Mouse (Mus musculus): ENCODE measurements around the gene Hspb8.
"Not testable (repeated sequence)": the region's sequence is repeated elsewhere in the genome, so short reads cannot be mapped to it uniquely, and the experiment has no call there.

The Hspb8 gene

DNA sequence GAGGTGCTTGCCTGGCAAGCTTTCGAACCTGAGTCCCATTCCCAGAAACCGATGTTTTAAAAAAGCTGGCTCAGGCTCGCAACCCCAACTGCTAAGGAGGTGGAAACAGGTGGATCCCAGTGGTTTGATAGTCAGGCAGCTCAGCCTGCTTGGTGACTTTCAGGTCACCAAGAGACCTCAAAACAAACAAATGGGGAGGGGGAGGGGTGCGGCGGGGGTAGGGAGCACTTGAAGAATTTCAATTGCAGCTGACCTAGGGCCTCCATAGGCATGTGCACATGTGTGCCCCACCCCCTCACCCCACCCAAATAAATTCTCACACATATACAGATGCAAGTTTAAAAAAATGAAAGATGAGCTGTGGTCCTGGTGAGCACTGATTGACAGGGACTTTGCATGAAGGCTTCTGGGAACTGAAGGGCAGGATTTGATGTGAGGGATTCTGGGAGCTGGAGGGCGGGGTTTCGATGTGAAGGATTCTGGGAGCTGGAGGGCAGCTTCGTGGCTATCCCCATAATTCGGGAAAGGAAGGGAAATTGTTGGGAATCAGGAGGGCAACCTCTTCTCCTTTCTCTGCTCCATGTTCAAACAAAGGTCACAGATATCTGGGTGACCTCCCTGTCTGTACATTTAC, 35.2 kb downstream of the Hspb8 start:
- DNase-seq = no peak

DNA sequence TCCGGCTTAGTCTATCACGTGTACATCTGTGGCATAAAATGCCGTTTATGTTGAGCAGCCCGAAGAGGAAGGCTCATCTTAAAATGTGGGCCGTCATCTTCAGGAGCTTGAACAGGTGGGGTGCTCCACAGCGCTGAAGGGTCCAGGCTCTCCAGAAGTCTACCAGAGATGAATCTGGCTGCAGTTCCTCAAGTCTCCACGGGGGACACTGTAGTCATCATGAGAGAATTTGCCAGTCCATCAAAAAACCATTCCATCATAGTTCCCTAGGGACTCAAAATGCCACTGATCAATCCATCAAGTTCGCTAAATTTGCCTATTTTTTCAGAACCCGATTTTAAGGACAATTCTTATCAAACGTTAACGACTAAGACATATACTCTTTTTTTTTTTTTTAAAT, 36.6 kb downstream of the Hspb8 start:
- peak; percentile 73 for DNase-seq

DNA sequence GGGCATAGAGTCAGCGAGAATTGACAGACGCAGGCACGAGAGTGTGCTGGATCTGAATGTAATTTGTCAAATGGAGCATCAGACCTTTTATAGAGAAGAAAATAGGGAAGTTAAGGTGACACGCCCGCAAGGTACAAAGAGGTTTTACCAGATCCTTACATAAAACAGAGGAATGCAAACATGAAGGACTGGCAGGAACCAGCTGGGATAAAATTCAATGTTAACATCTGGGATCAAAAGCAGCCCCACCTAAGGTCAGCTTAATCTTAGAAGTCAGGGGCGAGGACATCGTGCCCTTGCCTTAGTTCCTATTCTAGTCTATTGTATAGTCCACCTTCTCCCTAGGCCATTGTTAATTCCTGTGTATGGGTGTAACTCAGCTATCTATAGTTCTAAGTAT, 40.0 kb downstream of the Hspb8 start:
- not testable (repeated sequence) for DNase-seq

DNA sequence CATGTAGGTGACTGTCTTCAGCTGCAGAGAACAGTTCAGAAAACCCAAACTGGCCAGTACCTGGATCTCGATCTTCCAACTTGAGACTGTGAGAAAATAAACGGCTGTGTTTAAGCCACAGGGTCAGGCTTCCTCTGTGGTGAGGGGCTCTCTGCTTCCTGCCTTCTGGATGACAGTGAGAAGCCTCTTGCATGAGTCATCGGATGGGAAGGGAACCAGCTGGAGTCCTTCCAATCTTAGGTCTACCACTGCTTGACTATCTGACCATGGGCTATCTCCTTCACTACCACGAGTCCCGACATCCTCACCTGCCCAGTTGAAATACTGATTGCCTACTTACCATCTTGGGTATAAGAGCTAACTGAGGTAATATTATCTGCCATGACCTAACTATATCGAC, 40.9 kb downstream of the Hspb8 start:
- no peak for DNase-seq

DNA sequence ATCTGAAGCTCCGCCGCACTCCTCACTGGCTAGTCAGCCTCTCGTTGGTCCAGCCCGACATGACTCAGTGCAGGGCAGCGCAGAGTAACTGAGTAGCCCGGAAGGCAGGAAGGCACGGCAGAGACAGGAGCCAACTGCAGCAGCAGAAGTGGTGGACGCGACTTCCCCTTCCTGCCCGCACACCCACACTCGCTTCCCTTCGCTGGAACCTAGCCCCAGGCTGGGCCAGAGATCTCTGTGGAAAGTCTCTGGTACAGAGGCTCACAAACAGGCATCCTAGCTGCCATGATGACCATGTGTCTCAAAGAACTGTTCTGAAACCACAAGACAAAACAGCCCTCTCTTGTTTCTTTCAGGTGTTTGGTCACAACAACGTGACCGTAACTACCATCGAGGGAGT, 41.4 kb downstream of the Hspb8 start:
- DNase-seq = no peak

DNA sequence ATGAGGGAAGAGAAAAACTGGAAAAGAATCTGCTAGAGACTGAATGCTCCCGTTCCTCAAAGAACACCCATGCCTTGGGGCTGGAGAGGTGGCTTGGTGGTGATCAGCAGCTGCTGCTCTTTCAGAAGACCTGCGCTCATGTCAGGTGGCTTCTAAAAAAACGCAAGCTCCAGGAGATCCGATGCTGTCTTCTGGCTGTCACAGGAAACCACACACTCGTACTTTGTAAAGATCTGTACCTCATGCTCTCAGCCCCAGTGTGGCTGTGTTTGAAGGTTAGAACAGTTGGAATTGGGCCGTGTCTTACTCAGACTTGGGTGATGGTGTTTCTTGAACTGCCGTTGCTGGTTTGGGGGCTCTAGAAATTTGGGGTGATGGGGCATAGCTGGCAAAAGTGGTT, 42.3 kb downstream of the Hspb8 start:
- no peak for DNase-seq

DNA sequence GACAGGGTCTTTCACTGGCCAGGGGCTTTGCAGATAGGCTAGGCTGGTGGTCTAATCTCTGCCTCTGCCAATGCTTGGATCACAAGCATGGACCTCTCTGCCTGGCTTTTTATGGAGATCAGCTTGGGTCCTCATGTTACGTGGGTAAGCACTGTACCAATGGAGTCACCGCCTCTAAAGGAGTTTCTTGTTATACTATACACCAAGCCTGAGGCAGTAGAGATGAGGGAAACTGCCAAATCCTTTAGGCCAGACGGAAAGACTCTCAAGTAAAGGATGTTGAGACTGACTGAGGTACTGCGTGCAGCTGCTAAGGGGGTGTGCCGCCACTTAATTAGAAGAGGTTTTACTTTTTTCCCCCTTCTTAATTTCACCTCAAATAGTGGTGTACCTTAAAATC, 43.8 kb downstream of the Hspb8 start:
- DNase-seq = no peak

DNA sequence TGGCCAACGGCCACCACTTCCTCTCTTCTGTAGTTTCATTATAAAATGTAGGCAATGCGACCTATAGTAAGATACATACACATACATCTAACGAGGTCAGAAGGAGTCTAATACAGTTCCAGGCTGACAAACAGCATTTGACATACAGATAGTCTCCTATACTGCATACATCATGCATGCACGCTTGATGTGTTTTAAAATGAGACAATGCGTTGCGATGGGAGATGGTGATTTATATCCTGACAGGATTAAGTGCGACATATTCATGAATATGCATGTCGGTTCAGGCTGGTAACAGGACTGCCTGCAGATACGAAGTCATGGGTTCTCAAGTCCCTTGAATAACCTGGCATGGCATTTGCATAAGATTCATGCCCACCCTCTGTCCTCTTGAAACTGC, 54.7 kb downstream of the Hspb8 start:
- DNase-seq = no peak

DNA sequence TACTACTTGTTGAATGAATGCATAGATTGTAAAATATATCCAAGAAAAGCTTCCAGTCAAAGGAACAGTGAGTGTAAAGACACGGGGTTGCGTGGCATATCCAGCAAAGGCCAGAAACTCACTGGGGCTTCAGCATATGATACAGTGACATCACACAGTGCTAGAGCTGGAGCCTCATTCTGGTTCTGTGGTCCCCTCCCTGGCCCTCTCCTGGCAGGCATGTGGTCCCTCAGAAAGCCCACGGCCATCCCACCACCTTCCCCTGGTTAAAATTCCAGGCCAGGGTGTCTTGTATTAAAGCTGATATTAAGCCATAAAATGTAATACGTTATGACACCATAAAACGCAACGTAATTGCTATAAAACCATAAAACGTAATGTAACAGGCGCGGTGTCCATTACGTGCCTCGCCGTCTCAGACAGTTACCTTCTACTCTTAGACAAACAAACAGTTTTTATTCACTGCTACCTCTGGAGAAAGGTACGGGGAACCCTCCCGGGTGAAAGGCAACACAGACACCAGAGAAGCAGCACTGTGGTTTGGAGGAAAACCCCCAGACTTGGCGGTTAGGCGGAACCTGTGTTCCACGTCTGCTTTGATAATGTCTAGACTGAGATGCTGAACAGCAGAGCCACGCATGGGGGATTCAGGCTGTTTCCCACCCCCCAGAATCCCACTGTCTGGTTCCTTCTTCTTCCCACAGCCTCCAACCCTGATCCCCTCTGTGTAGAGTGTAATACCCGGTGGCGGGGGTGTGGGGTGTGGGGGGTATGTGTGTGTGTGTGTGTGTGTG, 55.6 kb downstream of the Hspb8 start:
- DNase-seq = no peak

DNA sequence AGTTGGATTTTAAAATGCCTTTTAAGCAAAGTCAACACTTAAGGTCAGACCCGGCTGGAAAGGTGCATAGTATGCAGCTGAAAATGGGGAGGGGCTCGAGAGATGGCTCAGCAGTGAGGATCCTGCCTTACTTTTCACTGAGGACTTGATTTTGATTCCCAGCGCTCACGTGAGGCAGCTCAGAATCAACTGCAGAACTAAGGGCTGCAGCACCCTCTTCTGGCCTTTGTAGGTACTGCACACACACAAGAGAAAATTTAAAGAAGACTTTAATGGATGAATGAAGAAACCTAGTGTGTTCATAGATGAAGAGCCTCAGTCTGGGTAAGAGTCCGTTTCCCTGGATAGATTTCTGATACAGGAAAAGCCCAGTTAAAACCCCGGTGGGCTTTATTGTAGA, 61.3 kb downstream of the Hspb8 start:
- no peak for DNase-seq

DNA sequence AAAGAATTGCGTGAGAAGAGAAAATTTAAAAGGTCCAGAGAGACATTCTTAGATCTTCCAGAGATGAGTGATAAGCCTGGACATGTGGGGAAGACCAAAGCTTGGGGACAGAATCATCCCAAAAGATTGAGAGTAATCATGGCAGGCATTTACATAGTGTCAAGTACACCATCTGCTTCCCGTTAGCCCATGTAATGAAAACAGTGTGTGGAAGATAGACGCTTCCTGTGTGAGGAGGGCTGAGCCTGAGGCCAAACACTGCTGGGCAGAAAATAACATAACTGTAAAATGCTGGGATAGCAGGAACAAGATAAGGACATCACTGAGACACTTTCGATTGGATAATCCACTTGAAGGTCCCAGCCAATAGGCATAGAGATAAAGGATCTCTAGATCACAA, 61.9 kb downstream of the Hspb8 start:
- no peak for DNase-seq

All from lung, postnatal 10 days (tissue).